Mouse (Mus musculus) CD4-positive naive resting alpha-beta T cell, adult 57 days (primary cell): ENCODE results near the gene Gm11232. TPM values are rescaled to one million over a fixed set of nuclear protein-coding genes. Genes with fewer than 3 reads are reported as not detected.

Experiments
- total RNA-seq: library from RNA; stranded (reverse); gene quantifications from one replicate; pipeline ENCODE4 v1.2.4, GENCODE M21; 2023

Gm11232 gene
- not detected for total RNA-seq

DNA sequence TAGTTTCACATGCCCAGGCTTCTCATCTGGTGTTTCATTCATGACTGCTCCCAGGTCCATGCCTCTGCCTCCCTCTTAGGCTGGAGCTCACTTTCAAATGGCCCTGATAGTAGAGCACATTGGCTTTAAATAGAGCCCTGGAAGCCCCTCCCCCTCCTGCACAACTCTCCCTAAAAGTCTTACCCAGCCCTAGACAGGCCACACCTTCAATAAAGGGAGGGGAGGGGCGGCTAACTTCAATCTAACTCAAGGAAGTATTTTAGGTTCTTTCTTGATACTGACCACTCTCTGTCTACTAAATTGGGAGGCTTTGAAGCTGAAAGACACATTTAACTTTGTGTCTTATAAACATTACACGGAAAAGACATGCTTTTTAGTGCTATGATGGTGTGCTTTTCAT lies at the start of gene Gm11232:
Gm11232 (minus strand) TSS at position 101 of the 400 bp plus-strand sequence.

